Mouse (Mus musculus) embryo, embryonic 10.5 days (tissue): ENCODE measurements around the gene Lmo4.

ENCODE experiments used
- DNase-seq: peaks from one replicate; pipeline ENCODE4 v3.0.0-alpha.2; 2015; ENCODE audit warnings: low spot score

Lmo4 gene

DNA sequence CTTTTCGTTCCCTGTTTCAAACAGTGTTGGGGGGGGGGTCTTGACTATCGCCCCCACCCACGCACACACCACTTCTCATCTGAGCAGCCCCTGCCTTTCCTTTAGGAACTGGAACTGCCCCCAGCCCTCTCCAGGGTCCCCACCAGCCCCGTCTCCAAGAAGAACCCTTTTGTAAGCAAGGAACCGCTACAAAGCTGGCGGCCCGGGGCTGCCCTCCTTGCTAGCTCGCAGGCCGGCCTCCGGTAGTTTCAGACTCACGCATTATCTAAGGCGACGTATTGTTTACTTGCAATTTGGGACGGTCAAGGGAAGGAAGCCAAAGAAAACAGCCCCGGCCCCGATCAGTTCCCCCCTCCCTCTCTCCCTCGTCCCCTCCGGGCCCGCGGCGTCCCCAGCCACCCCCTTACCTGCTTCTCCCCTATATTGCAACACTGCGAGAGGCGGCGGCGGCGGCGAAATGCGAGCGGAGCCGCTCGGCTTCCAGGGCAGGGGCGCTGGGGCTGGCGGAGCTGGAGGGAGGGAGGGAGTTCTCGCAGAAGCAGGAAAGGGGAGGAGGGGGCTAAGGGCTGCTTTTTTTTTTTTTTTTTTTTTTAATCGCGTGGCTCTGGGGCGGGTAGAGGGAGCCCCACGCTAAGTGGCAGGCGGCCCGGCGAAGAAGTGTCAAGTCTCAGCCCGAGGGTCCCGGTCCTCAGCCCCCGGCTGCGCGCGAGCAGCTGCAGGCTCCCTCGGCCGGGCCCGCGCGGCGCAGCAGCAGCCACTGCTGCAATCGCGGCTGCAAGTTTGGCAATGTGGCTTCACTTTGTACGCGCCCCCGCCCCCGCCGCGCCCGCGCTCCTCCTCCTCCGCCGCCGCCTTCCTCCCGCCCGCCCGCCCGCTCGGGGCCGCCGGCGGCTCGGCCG lies at the start of gene Lmo4:
Lmo4 (minus strand) TSS at position 808 of the 899 bp plus-strand sequence.
- DNase-seq: peak; percentile 75

DNA sequence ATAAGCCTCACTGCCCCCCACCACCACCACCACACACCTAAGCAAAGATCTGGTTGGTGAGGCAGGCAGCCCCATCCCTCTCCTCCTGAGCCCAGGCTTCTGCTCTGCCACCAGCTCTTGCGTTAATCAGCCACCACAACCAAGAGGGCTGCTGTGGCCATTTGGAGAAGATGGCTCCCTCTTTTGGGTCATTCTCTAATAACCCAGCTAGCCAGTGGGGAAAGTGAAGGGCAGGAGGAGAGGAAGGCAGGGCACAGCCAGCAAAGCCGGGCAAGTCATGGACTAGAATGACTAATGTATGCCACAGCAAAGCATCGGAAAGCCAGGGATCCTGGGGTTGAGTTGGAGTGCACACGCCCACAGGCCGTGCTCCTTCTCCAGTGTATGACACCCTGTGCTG lies 49.3 kb upstream of the Lmo4 start:
- DNase-seq: no peak

DNA sequence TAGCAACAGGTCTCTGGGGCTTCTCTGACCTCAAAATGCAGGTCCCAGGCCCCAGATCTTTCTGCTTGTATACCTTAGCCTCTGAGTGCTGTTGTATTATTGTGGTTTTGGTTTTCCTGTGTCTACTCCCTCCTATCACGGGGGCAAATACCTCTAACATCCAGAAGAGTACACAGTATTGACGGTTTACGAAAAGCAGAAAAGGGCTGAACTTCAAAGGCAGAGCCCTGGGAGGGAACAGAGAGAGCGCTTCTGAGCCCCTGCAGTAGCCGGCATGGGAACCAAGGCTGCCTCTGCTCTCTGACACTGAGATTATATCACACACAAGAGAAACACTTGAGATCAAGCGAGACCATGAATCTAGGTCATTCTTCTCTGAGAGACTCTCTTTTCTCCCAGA lies 48.0 kb upstream of the Lmo4 start:
- DNase-seq: no peak

DNA sequence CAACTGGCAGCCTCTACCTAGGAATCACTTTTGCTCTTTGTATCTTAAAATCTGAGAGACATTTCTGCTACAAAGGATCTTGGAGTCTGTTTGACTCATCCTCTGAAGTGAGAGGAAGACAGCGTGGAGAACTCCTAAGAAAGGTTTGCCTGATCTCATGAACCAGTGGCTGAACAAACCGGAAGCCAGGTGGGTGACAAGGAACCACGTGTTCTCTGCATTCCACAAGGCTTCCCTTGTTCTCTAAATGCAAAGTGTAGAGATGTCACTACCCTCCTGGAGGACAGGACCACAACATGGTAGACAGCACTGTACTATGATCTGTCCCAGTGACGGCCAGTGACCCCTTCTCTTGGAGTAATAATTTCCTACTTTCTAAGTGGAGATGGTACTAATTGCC lies 47.1 kb upstream of the Lmo4 start:
- DNase-seq: no peak

DNA sequence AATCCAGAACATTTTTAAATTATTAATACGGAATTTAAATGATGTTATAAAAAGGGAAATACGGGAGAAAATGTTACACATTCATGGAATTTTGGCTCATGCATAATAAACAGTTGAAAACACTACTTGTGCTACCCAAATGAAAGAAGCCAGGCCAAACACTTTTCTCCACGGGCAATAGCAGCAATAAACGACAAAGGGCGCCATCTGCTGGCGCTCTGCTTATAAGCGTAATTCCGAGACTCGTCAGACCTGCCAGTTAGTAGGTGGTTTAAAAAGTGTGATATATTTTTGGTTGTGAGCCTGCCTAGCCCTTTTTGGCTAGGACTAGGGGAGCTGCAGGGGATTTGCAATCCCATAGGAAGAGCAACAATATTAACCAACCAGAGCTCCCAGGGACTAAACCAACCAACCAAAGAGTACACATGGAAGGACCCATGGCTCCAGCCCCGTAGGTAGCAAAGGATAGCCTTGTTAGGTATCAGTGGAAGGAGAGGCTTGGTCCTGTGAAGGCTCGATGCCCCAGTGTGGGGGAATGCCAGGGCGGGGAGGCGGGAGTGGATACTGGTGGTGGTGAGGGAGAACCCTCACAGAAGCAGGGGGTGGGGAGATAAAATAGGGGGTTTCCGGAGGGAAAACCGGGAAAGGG lies 37.1 kb upstream of the Lmo4 start:
- DNase-seq: peak; percentile 89

DNA sequence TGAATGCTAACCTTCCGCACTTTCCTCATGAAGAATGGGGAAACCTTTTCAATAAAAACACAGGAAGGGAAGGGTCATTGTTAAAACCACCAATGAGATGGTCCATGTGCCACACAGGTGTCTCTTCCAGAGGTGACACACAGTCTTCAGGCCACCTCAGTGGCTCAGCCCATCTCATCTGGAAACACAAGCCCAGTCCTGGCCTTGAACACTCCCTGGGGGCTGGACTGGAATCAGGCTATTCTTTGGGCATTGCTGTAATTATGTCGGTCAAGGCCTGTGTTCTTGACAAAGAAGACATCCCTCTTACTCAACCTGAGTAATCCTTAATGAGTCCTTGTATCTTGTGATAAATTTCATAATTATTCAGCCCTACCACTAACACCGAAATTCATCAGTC lies 36.1 kb upstream of the Lmo4 start:
- DNase-seq: no peak

DNA sequence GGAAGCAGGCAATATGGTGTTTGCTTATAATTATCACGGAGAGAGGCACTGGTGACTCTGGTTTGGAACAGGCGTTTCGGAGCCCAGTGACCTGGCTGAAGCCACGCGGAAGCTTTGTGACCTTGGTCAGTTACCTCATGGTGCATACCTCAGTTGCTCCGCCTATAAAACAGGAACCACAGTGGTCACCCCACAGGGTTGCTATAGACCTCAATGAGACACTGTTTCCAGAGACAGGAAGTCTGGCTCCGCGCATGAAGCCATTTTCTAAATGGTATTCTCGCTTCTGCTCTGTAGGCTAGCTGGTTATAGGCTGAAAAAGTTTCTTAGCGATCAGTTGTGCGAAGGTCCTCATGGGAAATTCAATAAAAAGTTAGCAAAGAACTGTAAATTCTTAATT lies 33.5 kb upstream of the Lmo4 start:
- DNase-seq: no peak

DNA sequence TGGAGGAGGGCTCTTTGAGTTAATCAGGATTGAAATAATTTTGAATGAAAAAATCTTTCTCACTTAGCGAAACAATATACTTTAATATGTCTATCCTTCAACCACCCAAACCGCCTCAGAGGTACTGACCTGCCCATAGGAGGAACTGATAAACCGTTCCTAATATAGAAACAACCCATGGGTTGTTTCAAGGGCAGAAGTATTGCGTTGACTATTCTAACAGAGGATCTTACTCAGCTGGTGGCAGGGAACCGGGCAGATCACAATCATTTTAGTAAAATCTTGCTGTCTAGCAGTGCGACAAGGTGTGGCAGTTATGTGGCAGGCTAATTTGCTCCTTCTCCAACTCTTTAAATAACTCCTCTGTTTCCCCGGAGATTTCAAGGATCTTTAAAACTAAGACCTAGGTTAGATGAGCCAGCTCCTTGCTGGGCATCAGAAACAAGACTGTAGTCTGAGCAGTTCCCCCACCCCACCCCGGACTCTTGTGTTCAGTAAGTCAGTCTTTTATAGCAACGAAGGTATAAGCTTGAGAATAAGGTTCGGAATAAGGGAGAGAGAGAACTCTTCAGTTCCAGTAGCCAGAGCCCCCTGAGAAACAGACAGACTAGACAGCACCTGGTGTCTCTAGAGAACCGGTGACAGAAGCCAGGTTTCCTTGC lies 27.5 kb upstream of the Lmo4 start:
- no peak for DNase-seq

DNA sequence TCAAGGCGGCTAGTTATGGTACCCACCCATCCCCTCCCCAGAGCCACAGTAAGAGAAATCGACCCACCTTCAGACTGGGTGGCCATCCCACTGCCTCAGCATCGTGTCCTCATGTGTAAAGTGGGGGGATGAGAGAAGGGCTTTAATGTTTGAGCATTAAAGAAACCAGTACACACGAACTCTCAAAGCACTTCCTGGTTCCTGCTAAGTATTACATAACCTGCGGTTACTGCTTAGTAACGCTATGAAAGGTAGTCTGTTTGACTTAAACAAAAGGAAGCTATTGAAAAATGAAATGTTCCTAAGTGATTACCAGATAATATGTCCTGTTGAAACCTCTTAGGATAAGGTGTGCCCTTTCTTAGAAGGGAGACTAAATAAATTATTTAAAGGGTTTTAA lies 26.9 kb upstream of the Lmo4 start:
- no peak for DNase-seq

DNA sequence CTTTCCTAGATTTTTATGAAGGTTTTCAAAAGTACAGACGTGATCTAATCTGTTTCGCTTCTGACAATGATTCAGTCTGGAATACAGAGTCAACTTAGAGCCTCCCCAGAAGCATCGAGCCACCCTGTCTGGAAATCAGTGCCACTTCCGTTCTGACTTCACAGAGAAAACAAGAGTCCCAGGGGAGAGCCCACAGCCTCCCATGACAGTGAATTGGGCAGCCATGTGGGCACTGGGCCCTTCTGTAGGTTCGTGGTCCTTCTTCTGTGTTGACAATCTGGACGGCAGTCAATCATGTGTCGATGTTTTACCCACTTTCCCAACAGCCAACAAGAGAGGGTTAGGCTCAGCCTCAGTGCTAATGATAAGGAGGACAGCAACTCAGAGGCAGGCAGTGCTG lies 26.4 kb upstream of the Lmo4 start:
- DNase-seq: no peak

DNA sequence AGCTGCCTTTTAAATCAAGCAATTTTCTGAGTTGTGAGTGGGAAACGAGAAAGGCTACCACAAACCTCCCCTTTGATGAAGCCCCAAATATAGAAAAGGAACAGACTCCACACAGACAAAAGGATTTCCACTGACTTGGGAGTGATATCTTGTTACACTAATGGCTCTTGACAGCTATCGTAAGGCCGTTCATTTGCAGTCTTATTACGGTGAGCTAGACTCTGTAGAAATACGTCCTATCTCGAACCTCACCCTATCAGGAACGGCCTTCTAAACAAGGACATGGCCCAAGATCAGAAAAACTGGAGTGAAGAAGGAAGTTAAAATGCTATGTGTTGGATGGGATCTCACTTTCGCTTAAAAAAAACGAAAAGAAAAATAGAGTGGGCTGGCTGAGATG lies 25.0 kb upstream of the Lmo4 start:
- DNase-seq: no peak

DNA sequence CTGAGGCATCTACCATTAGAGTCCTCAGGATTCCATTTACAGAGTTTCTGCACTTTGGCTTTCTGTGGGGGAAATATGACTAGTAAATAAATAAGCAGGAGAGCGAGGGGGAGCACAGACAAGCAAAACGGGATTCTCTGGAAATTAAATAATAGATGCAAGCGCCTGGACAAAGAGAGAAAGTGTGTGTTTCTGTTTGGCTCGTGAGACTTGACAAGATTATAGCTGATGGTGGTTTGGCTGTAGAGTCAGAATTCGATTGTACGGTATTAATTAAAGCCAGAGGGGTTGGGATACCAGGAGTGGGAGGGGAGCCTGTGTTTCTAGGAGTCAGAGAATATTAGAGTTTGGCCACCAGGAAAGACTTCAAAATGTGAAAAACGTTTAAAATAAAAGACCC lies 24.3 kb upstream of the Lmo4 start:
- no peak for DNase-seq

DNA sequence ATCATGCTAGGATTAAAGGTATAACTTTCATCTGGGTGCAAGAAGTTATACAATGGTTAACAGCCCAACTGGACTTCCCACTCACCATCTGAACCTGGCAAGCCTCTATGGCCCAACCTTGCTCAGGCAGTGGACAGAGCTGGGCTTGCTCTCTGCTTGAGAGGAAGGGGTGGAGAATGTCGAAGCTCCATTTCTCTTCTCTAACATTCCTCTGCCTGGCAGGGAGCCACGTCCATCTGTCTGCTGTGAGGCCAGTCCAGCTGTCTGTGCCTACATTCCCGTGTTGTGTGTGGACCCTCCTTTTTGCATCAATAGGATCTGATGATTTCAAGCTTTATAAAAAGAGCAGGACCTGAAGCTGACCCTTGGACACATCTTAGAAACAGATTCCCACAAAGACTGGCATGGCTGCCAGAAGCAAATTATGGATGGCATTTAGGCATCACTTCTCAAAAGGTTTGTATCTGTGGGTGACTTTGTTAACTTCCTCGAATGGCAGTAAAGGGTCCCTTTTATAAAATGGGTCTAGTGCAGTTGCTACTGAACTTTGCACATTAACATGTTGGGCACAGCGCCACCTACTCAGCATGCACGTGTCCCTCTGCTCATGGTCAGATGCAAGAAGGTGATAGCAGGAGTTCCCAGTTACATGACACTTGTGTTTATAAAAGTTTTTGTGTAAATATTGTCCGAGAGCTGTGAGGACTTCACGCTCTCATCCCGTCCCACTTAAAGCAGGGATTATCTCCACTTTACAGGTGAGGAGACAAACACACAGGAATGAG lies 20.6 kb upstream of the Lmo4 start:
- DNase-seq: no peak

DNA sequence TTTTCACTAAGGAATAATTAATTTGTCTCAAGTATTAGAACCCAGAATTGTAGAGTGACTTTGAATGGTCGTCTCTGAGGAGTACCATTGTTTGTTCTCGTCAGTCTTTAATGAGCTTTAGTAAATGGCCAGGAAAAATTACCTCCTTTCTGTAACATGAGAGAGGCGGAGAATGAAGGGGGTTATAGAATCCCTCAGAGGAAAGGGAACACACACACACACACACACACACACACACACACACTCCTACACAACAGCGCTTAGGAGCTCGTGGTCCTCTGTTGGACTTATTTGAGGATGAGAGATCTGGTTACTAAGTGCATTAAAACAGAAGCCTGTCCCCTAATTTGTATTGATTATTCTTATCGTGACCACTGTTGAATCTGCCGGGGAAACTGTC lies 19.6 kb upstream of the Lmo4 start:
- DNase-seq: peak; percentile 47

DNA sequence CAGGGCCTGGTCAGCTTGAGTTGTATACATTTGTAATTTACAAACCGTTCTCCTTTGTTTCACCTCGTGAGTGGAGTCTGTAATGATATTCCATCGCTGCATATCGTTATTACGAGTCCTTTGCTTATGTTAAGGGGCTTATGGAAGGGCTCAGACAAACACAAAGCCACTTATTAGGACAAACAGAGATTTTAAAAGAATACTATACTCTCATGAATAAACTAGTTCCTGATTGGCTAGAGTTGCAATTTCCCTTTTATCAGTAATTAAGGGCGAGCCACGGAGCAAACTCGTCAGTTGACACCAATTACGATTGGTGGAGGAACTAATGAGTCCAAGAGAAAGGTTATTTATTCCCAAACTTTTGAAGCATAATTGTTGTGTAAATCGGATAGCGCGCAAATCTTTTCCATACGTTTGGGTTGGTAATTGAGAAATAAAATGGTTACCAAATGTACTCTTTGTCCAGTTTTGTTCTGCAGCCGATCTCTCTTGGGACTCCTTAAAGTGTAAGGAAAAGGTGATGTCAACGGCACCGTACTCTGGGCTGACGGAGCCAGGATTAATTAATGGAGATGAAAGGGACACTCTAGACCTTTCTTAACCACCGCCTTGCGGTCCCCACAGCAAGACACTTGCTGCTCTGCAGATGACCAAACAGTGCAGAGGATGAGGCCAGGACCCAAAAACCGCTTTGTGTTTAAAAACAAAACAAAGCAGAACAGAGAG lies 18.5 kb upstream of the Lmo4 start:
- DNase-seq: peak; percentile 48

DNA sequence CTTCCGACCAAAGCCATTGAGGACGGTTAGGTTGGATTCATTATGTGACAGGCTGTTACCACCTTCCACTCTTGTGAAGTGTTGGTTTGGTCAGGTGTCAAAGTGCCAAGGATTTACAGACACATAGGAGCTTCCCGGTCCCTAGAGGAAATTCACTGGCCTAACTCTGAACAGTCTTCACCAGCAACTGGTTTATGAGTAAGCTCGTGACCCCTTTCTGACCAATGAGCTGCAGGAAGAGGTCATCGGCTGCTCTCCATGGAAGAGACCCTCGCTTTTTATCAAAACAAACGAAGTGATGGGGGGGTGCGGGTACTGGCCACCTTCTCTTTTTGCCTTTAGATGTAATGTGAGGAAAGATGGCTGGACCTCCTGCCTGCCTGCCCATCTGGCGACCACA lies 17.4 kb upstream of the Lmo4 start:
- DNase-seq: peak; percentile 40

DNA sequence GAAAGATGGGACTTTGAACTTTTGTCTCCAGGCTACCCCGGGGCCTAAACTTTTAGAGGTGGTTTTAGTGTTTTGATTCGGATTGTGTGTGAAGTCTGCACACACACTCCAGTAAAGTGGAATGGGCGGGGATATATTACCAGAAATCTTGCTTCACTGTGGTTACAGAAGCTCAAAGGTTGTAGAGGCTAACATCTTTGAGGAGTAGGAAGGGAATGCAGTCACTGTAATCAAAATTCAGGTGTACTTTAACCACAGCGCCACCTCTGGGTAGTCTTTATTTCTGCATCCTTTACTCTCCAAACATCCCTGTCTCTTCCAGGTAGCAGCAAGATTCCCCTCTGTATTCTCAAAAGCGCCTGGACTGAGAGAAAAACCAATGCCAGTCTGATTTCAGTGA lies 2.5 kb upstream of the Lmo4 start:
- DNase-seq: peak; percentile 79

DNA sequence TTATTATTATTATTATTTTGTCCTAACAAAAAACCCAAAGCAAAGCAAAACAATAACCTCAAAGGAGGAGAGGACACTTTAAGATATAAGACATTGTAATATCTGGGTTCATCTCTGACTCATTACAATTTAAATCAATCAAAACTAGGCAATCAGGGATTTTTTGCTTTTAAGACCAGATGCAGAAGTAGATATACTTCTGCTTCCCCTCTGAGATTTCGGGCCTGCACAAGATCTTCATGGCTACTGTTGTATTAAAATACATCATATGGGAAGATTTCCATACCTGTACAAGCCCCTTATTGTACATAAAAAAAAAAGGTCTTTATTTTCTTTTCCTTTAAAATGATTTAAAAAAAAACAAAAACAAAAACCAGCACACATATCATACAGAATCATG lies 1.9 kb upstream of the Lmo4 start:
- no peak for DNase-seq

DNA sequence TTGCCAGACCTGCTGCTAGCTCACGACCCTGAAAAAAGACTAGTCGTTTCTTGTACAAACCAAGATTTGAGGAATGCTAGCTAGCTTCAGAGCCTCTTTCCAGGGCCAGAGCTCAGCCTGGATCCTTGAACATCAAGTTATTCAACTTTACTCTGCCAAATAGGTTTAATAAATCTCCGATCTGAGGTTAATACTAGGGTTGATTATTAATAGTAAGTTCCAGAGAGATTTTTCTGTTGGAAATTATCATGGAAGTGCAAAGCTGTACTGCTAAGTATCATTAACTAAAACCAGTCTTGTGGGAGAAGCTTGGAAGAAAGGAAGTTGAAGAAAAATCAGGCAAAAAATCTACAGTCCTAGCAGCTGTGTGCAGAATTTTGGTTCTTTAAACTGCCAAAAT lies 1.2 kb upstream of the Lmo4 start:
- DNase-seq: no peak

DNA sequence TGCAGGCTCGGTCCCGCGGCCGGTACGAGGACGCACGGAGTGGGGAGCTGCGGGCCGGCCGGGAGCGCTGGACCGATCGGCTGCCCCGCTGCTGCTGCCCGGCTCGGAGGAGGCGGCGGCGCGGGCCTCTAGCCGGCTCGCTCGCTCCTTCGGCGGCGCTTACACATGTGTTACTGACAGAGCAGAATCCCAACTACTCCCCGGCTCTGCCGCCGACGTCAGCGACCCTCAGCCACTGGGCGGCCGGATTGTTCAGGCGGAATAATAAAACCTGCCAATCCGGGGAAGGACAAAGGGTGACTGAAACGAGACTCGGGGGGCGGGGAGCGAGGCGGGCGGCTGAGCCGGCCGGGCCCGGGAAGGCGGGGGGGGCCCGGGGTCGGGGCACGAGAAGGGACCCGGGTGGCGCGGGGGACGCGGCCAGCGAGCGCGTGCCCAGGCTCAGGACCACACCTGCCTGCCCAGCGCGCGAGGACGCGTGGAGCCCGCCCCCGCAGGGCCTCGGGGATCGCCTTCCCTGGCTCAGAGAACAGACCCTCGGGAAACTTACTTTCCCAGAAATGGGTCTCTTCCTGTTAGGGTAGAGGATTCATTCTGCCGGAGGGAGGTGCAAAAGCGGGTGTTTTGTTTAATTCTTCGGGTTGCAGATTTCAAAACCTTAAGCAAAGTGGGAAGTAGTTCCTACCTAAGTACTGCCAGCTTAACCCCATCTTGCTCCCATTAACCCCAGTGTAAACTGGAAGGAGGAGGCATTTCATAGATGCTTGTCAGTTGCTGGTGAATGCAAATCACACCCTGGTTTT lies 532 bp upstream of the Lmo4 start:
- DNase-seq: peak; percentile 96

DNA sequence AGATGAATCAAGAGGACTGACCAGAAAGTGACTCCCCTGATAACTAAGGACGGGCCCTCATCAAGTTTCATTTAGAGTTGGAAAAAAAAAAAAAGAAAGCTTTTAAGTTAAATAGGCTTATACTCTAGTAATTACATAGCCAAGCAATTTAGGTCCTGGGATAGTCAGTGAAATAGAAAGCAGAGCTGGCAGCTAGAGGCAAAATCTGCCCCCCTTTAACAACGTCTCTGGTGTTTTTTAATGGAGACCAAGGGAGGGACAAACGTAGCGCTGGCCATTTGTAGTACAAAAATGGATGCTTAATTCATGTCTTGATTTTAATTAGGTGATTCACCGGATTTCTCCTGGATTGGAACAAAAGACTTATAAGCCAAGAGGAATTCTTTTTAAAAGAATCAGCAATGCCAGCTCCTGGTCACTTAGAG lies 1.0 kb downstream of the Lmo4 start:
- peak; percentile 70 for DNase-seq
